Mouse (Mus musculus) hindbrain, embryonic 13.5 days (tissue): ENCODE results near the gene Exoc3l. TPM values are rescaled to one million over a fixed set of nuclear protein-coding genes. Genes with fewer than 3 reads are reported as not detected.

Experiments used
- ATAC-seq: fragments of 200-750 bp; cut with Nextera tagmentation; 2 replicates; pipeline ENCODE4 v1.8.0; 2017; ENCODE audit warnings: moderate TSS enrichment; ENCODE audit not compliant: low FRiP score
- H3K27ac ChIP-seq: fragments of 300-500 bp; sonication (generic); 2 replicates; pipeline ENCODE4 v1.5.1; 2015; ENCODE audit warnings: inconsistent platforms, mild to moderate bottlenecking, moderate library complexity
- H3K27me3 ChIP-seq: fragments of 300-500 bp; sonication (generic); 2 replicates; pipeline ENCODE4 v1.6.1; 2015; ENCODE audit warnings: mild to moderate bottlenecking, inconsistent platforms
- H3K36me3 ChIP-seq: fragments of 300-500 bp; sonication (generic); 2 replicates; pipeline ENCODE4 v1.6.1; 2015; ENCODE audit warnings: mild to moderate bottlenecking, inconsistent platforms
- H3K4me1 ChIP-seq: fragments of 300-500 bp; sonication (generic); replicated peaks from 2 replicates; pipeline ENCODE4 v1.6.1; 2015; ENCODE audit warnings: inconsistent platforms
- H3K4me2 ChIP-seq: fragments of 300-500 bp; sonication (generic); 2 replicates; pipeline ENCODE4 v1.6.1; 2015; ENCODE audit warnings: inconsistent platforms, mild to moderate bottlenecking, moderate library complexity
- H3K4me3 ChIP-seq: fragments of 300-500 bp; sonication (generic); 2 replicates; pipeline ENCODE4 v1.5.1; 2015; ENCODE audit warnings: mild to moderate bottlenecking, inconsistent platforms
- H3K9ac ChIP-seq: fragments of 300-500 bp; sonication (generic); 2 replicates; pipeline ENCODE4 v1.6.1; 2015; ENCODE audit warnings: mild to moderate bottlenecking, inconsistent platforms
- H3K9me3 ChIP-seq: fragments of 300-500 bp; sonication (generic); 2 replicates; pipeline ENCODE4 v1.6.1; 2016; ENCODE audit warnings: inconsistent platforms
- WGBS: fragments of 180-500 bp; shearing (Covaris S2); methylation state at CpG from one replicate; pipeline ENCODE4 v1.1.7; 2015; 5-methylcytosine and 5-hydroxymethylcytosine counted together
- polyA plus RNA-seq: library from polyadenylated mRNA; unstranded; fragments of >200 nt; fragmentation: Nextera tagmentation; extraction: Ambion mirVana; gene quantifications from 2 replicates; pipeline ENCODE4 v1.2.1, GENCODE M21; 2015

Exoc3l gene
- polyA plus RNA-seq, 1 experiment from 2014 or later: 14.6 TPM

GRCm38 (mm10) chr8:105259721-105260320 lies 36.1 kb downstream of the Exoc3l start:
- WGBS: 5% methylated on average over 30 of the region's 30 CpGs
- peaks cover 94% of the 10 kb centered on the region for H3K27me3 ChIP-seq
- H3K27ac ChIP-seq: no peak overlapping the region
- H3K9me3 ChIP-seq: no peaks in the 10 kb centered on the region
- peak; percentile 46 for ATAC-seq
- peak overlapping the region; percentile 63 for H3K9ac ChIP-seq
- H3K4me1 ChIP-seq: peaks cover 31% of the 10 kb centered on the region
- H3K4me2 ChIP-seq: peak overlapping the region; percentile 71
- peak overlapping the region; percentile 41 for H3K4me3 ChIP-seq
- no peaks in the 10 kb centered on the region for H3K36me3 ChIP-seq

DNA sequence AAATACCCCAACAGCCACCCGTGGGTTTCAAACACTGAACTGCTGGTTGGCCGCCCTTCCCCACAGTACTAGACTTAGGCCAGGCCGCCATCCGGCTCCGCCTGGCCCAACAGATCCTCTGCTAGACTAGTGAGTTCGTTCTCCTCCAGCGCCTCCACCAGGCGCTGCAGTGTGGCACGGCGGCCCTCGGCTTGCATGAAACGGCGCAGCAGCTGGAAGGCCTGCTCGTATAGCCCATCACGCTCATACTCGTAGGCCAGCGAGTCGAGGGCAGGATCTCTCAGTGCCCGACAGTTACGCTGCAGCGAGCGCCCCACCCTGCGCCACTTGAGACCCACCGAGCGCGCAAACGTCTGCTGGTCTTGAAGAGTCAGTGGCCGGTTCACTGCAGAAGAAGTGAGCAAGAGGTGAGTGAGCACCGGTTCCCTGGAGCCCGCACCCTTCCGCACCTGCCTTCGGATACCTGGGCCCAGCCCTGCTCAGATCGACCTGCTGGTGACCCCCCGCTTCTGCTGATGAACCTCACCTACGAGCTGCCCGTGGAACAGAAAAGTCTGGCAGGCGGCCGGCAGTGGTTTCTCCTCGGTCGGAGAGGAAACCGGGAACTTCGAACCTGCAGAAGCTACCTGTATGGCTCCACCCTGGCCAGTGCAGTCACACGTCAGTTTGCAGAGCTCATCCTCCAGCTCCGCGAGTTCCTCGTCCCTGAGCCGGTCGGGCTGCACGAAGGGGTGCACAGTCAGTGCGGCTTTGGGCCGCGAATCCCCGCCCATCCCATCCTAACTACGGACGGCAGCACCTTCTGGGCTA lies 36.8 kb downstream of the Exoc3l start:
- ATAC-seq: peak; percentile 55; the same call in 1 of the 2 replicates
- Histone ChIP-seq H3K4me3 (peak overlapping the region; percentile 41), H3K4me2 (peak overlapping the region; percentile 71), H3K27ac (no peak overlapping the region), H3K9ac (peak overlapping the region; percentile 63), H3K9me3 (no peaks in the 10 kb centered on the region), H3K36me3 (no peaks in the 10 kb centered on the region), H3K27me3 (peaks cover 89% of the 10 kb centered on the region), H3K4me1 (peaks cover 32% of the 10 kb centered on the region)
- 2% methylated on average over 55 of the region's 55 CpGs for WGBS

DNA sequence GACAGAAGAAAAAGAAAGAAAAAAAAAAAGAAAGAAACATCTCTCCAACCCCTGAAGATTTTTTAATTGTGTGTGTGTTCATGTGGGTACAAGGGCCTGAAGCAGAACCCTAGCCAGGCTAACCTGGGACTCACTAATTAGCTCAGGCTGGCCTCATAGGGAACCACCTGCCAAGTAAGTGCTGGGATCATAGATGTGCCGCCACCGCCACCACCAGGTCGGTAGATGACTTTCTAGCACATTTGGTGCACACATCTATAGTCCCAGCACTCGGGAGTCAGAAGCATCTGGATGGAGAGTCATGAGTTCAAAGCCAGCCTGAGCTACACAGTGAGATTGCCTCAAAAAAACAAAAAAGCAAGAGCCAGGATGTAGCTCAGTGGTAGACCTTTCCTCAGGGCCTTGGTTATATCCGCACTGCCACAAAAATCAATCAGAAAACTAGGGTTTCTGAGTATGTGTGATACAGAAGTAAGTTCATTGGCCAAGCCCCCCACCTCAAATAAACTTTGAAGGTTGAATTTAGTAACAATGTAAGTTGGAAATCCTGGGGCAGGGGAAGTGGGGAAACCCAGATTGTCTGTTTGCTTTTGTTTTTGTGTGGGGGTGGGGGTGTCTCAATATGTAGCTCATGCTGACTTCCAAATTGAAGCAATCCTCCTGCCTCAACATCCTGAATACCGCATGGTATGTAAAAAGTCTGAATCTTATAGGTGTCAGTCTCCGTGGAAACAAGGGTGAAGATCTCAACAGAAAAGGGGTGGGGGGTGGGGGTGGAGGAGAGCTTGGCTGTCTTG lies 38.4 kb downstream of the Exoc3l start:
- Histone ChIP-seq H3K27ac (no peak overlapping the region), H3K9me3 (no peaks in the 10 kb centered on the region), H3K27me3 (peaks cover 79% of the 10 kb centered on the region), H3K4me3 (no peak overlapping the region), H3K4me1 (peaks cover 39% of the 10 kb centered on the region), H3K4me2 (no peak overlapping the region), H3K36me3 (peaks cover 5% of the 10 kb centered on the region; the same call in 1 of the 2 replicates), H3K9ac (no peak overlapping the region)
- 63% methylated on average over 7 of the region's 7 CpGs for WGBS
- no peak for ATAC-seq

GRCm38 (mm10) chr8:105254966-105255350 lies 40.9 kb downstream of the Exoc3l start, which contains the start of gene B3gnt9:
B3gnt9 (minus strand) TSS chr8:105255153.
- peak within 1 kb of the TSS; percentile 62 for H3K27ac ChIP-seq
- peak within 1 kb of the TSS; percentile 57 for H3K4me3 ChIP-seq
- H3K4me1 ChIP-seq: peaks cover 37% of the 10 kb centered on the region
- H3K36me3 ChIP-seq: peaks cover 29% of the 10 kb centered on the region
- H3K27me3 ChIP-seq: peaks cover 57% of the 10 kb centered on the region
- 2% methylated on average over 14 of the region's 14 CpGs for WGBS
- no peak for ATAC-seq
- H3K4me2 ChIP-seq: peak within 1 kb of the TSS; percentile 93
- no peaks in the 10 kb centered on the region for H3K9me3 ChIP-seq
- peak within 1 kb of the TSS; percentile 84 for H3K9ac ChIP-seq

DNA sequence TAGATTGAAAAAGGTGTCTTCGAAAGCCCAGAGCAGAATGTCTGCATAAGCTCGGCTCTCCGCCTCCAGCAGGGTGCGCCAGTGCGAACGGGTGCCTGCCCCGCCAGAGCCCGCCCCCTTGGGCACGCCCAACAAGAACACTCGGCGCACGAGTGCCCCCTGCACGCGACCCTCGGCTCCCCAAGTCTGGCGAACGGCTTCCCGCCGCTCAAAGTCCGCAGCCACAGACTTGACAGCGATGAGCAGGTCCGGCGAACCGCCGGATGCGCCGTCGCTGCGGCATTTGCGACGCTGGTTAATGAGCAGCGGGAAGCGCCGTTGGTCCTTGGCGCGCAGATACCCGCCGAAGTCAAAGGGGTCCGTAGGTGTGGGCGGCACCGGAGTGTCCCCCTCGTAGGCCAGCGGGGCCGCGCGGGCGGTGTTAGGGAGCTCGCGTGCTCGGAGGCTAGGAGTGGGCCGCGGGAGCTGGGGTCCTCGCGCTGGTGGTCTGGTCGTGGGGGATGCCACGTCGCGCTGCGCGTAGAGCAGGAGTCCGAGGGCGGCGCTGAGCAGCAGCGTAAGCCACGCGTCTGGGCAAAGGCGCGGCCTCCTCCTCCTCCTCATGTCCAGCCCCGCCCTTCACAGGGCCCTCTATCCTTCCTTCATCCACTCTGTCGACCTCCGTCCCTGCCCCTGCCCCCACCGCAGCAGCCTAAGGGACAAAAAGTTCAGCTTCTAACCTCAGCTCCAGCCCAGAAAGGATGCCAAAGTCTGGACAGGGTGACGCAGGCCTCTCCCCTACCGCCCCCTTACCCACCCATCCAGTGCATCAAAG lies 41.5 kb downstream of the Exoc3l start:
- H3K4me1 ChIP-seq: peaks cover 32% of the 10 kb centered on the region
- H3K4me2 ChIP-seq: peak overlapping the region; percentile 93
- peaks cover 35% of the 10 kb centered on the region for H3K36me3 ChIP-seq
- WGBS: under 1% methylated on average over 74 of the region's 74 CpGs
- peak; percentile 83 for ATAC-seq
- H3K9ac ChIP-seq: peak overlapping the region; percentile 84
- H3K9me3 ChIP-seq: no peaks in the 10 kb centered on the region
- H3K27me3 ChIP-seq: peaks cover 51% of the 10 kb centered on the region
- peak overlapping the region; percentile 57 for H3K4me3 ChIP-seq
- peak overlapping the region; percentile 62 for H3K27ac ChIP-seq

- peak overlapping the region; percentile 57 for H3K4me3 ChIP-seq
- H3K27ac ChIP-seq: 0 out of 2 replicates have a peak overlapping the region, but pooled peaks have one; percentile 62
- peak overlapping the region; percentile 93 for H3K4me2 ChIP-seq
- peaks cover 41% of the 10 kb centered on the region for H3K36me3 ChIP-seq
- ATAC-seq: peak; percentile 37
- H3K9me3 ChIP-seq: no peaks in the 10 kb centered on the region
- peak overlapping the region; percentile 84 for H3K9ac ChIP-seq
- H3K4me1 ChIP-seq: peaks cover 26% of the 10 kb centered on the region
- WGBS: 33% methylated on average over 20 of the region's 20 CpGs
- H3K27me3 ChIP-seq: peaks cover 45% of the 10 kb centered on the region
These were observed 42.1 kb downstream of the Exoc3l start for GRCm38 (mm10) chr8:105253766-105254151.

- WGBS: 88% methylated on average over 10 of the region's 10 CpGs
- peaks cover 36% of the 10 kb centered on the region for H3K27me3 ChIP-seq
- H3K4me1 ChIP-seq: peaks cover 22% of the 10 kb centered on the region
- no peak overlapping the region for H3K27ac ChIP-seq
- no peak overlapping the region for H3K4me3 ChIP-seq
- no peak for ATAC-seq
- H3K4me2 ChIP-seq: no peak overlapping the region
- no peaks in the 10 kb centered on the region for H3K9me3 ChIP-seq
- peaks cover 50% of the 10 kb centered on the region for H3K36me3 ChIP-seq
- H3K9ac ChIP-seq: no peak overlapping the region
These were observed 43.0 kb downstream of the Exoc3l start for GRCm38 (mm10) chr8:105252680-105253537.

DNA sequence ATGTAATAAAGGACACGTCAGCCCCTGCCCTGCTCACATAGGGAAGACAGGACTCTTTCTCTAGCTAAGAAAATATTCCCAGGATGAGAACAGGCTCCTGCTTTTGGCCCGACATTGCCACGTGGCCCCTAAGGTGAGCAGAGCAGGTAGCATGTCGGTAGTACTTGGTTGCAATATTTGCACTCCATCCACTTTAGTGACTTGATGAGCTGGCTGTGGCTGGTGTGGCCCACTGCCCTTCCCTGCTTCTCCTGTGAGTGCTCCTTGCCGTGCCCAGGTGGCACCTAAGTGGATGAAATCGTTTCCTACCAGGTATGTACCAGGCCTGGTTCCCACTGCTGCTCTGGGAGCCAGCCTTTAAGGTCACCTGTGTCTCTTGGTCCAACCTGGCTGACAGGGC lies 43.9 kb downstream of the Exoc3l start:
- Histone ChIP-seq H3K4me1 (peaks cover 22% of the 10 kb centered on the region), H3K9me3 (no peaks in the 10 kb centered on the region), H3K4me2 (no peak overlapping the region), H3K27ac (no peak overlapping the region), H3K27me3 (peaks cover 28% of the 10 kb centered on the region), H3K9ac (no peak overlapping the region), H3K36me3 (peaks cover 59% of the 10 kb centered on the region), H3K4me3 (no peak overlapping the region)
- 98% methylated on average over 6 of the region's 6 CpGs for WGBS
- ATAC-seq: no peak

DNA sequence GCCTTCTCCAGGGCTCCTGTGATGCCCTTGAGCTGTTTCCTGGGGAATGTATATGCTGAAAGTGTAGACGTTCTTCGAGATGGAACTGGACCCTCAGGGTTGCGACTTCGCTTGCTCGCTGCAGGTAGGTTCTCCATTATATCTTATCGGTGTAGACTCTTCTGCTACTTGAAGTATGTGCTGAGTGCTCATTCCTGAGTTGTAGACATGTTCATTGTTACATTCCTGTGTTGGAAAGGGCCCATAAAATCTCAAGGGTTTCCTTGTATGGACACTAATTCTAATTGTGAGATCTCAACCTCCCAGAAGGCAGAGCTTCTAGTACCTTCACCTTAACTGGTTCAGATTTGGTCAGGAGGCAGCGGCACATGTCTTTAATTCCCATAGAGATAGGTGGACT lies 54.9 kb downstream of the Exoc3l start:
- WGBS: 97% methylated on average over 7 of the region's 7 CpGs
- H3K27ac ChIP-seq: no peak overlapping the region

More for the DNA sequence above, 54.9 kb downstream of the Exoc3l start:
- Histone ChIP-seq H3K27me3 (no peaks in the 10 kb centered on the region), H3K4me3 (no peak overlapping the region), H3K9ac (no peak overlapping the region), H3K4me1 (no peaks in the 10 kb centered on the region), H3K9me3 (no peaks in the 10 kb centered on the region), H3K36me3 (peaks cover 57% of the 10 kb centered on the region), H3K4me2 (no peak overlapping the region)
- ATAC-seq: no peak
